Mouse (Mus musculus): ENCODE measurements around the gene Slc45a2. TPM values are rescaled to one million over a fixed set of nuclear protein-coding genes. Genes with fewer than 3 reads are reported as not detected.
A peak's percentile ranks its signal among the peaks of the same experiment; 100 is the strongest.

The Slc45a2 gene
- polyA plus RNA-seq, 1 experiment from 2014 or later, result 0.05 TPM

GRCm38 (mm10) chr15:11010976-11011548 is 10.5 kb downstream of the Slc45a2 start:
- TF ChIP-seq EP300 (IDR thresholded peaks at IDR 0.05; ENCODE audit: low read depth), result no peak
- ATAC-seq, result peak; percentile 83
- H3K9me3 ChIP-seq (ENCODE audit: low read length), result no peaks in the 10 kb centered on the region
- DNase-seq, result no peak
- no peaks in the 10 kb centered on the region for H3K27me3 ChIP-seq (ENCODE audit: insufficient read depth, low read length)
- no peak overlapping the region for H3K4me3 ChIP-seq (ENCODE audit: low read depth, low read length)
- no peaks in the 10 kb centered on the region for H3K4me1 ChIP-seq (ENCODE audit: insufficient read depth)
- no peaks in the 10 kb centered on the region for H3K36me3 ChIP-seq (replicated peaks; ENCODE audit: insufficient read depth, low read length)
- no peak overlapping the region for H3K27ac ChIP-seq (ENCODE audit: low read depth)
- WGBS (ENCODE audit: insufficient replicate concordance), result 53% methylated on average over 11 of the region's 11 CpGs
- H3K9ac ChIP-seq (replicated peaks), result no peak overlapping the region
- H3K4me2 ChIP-seq (ENCODE audit: low read depth, low read length), result peak overlapping the region; percentile 20; the same call in 1 of the 2 replicates

- Histone ChIP-seq H3K4me3 (ENCODE audit: low read depth, low read length) (no peak overlapping the region), H3K9me3 (ENCODE audit: low read length) (no peaks in the 10 kb centered on the region), H3K36me3 (replicated peaks; ENCODE audit: insufficient read depth, low read length) (no peaks in the 10 kb centered on the region), H3K27me3 (ENCODE audit: insufficient read depth, low read length) (no peaks in the 10 kb centered on the region), H3K9ac (replicated peaks) (no peak overlapping the region), H3K4me2 (ENCODE audit: low read depth, low read length) (no peak overlapping the region), H3K4me1 (ENCODE audit: insufficient read depth) (no peaks in the 10 kb centered on the region), H3K27ac (ENCODE audit: low read depth) (no peak overlapping the region)
- no peak for DNase-seq
- WGBS (ENCODE audit: insufficient replicate concordance), result 61% methylated on average over 2 of the region's 2 CpGs
- no peak for ATAC-seq
- TF ChIP-seq EP300 (IDR thresholded peaks at IDR 0.05; ENCODE audit: low read depth), result no peak
- TF ChIP-seq CTCF (IDR thresholded peaks at IDR 0.05; ENCODE audit: low read depth), result no peak
Observed at GRCm38 (mm10) chr15:11014931-11015330, 14.4 kb downstream of the Slc45a2 start.

GRCm38 (mm10) chr15:11026801-11027561 is 26.5 kb downstream of the Slc45a2 start:
- H3K36me3 ChIP-seq (replicated peaks; ENCODE audit: insufficient read depth, low read length), result no peaks in the 10 kb centered on the region
- TF ChIP-seq CTCF (IDR thresholded peaks at IDR 0.05; ENCODE audit: low read depth) (no peak), EP300 (IDR thresholded peaks at IDR 0.05; ENCODE audit: low read depth) (no peak; the same call in 1 of the 2 replicates)
- no peaks in the 10 kb centered on the region for H3K27me3 ChIP-seq (ENCODE audit: insufficient read depth, low read length)
- H3K4me2 ChIP-seq (ENCODE audit: low read depth, low read length), result no peak overlapping the region
- H3K4me1 ChIP-seq (ENCODE audit: insufficient read depth), result peaks cover 10% of the 10 kb centered on the region; the same call in 1 of the 2 replicates
- H3K9me3 ChIP-seq (ENCODE audit: low read length), result no peaks in the 10 kb centered on the region
- peak; percentile 94 for ATAC-seq
- no peak overlapping the region for H3K9ac ChIP-seq (replicated peaks)
- H3K27ac ChIP-seq (ENCODE audit: low read depth), result peak overlapping the region; percentile 72; the same call in 1 of the 2 replicates
- H3K4me3 ChIP-seq (ENCODE audit: low read depth, low read length), result no peak overlapping the region
- WGBS (ENCODE audit: insufficient replicate concordance), result 43% methylated on average over 4 of the region's 4 CpGs
- DNase-seq, result no peak

- WGBS (ENCODE audit: insufficient replicate concordance), result 68% methylated on average over 3 of the region's 3 CpGs
- H3K27ac ChIP-seq (ENCODE audit: low read depth), result no peak overlapping the region
- ATAC-seq (no peak), DNase-seq (no peak)
- H3K4me3 ChIP-seq (ENCODE audit: low read depth, low read length), result no peak overlapping the region
- H3K9ac ChIP-seq (replicated peaks), result no peak overlapping the region
- no peaks in the 10 kb centered on the region for H3K36me3 ChIP-seq (replicated peaks; ENCODE audit: insufficient read depth, low read length)
- no peak overlapping the region for H3K4me2 ChIP-seq (ENCODE audit: low read depth, low read length)
- peaks cover 4% of the 10 kb centered on the region for H3K27me3 ChIP-seq (ENCODE audit: insufficient read depth, low read length)
- no peaks in the 10 kb centered on the region for H3K9me3 ChIP-seq (ENCODE audit: low read length)
- H3K4me1 ChIP-seq (ENCODE audit: insufficient read depth), result peaks cover 10% of the 10 kb centered on the region; the same call in 1 of the 2 replicates
- TF ChIP-seq CTCF (IDR thresholded peaks at IDR 0.05; ENCODE audit: low read depth), result no peak
- TF ChIP-seq EP300 (IDR thresholded peaks at IDR 0.05; ENCODE audit: low read depth), result no peak
Observed at GRCm38 (mm10) chr15:11030188-11030587, 29.7 kb downstream of the Slc45a2 start.

- no peak for DNase-seq
- Histone ChIP-seq H3K27me3 (ENCODE audit: insufficient read depth, low read length) (peaks cover 36% of the 10 kb centered on the region), H3K9ac (replicated peaks) (no peak overlapping the region), H3K4me1 (ENCODE audit: insufficient read depth) (no peaks in the 10 kb centered on the region), H3K4me3 (ENCODE audit: low read depth, low read length) (peak overlapping the region; percentile 30; the same call in 1 of the 2 replicates), H3K9me3 (ENCODE audit: low read length) (no peaks in the 10 kb centered on the region), H3K27ac (ENCODE audit: low read depth) (no peak overlapping the region), H3K36me3 (replicated peaks; ENCODE audit: insufficient read depth, low read length) (no peaks in the 10 kb centered on the region), H3K4me2 (ENCODE audit: low read depth, low read length) (no peak overlapping the region)
- ATAC-seq, result no peak
- 8% methylated on average over 34 of the region's 34 CpGs for WGBS (ENCODE audit: insufficient replicate concordance)
- no peak for TF ChIP-seq CTCF (IDR thresholded peaks at IDR 0.05; ENCODE audit: low read depth)
- TF ChIP-seq EP300 (IDR thresholded peaks at IDR 0.05; ENCODE audit: low read depth), result no peak
Observed at GRCm38 (mm10) chr15:11035947-11036474, 35.5 kb downstream of the Slc45a2 start.

Data from liver, postnatal 0 days (tissue).